Mouse (Mus musculus): ENCODE data around the gene Zcchc8. TPM values are rescaled to one million over a fixed set of nuclear protein-coding genes. Genes with fewer than 3 reads are reported as not detected.
"Not testable (repeated sequence)": the region's sequence is repeated elsewhere in the genome, so short reads cannot be mapped to it uniquely, and the experiment has no call there.

The Zcchc8 gene
- polyA plus RNA-seq, 1 experiment from 2014 or later = 97.5 TPM

GRCm38 (mm10) chr5:123744358-123744757 lies 23.5 kb upstream of the Zcchc8 start:
- H3K4me1 ChIP-seq (ENCODE audit: control insufficient read depth, insufficient read depth, low read length) = peaks cover 13% of the 10 kb centered on the region; the same call in 1 of the 2 replicates
- WGBS = 77% methylated on average over 2 of the region's 2 CpGs

GRCm38 (mm10) chr5:123730981-123731380 lies 10.1 kb upstream of the Zcchc8 start:
- no peaks in the 10 kb centered on the region for H3K4me1 ChIP-seq (ENCODE audit: control insufficient read depth, insufficient read depth, low read length)
- no peak overlapping the region for H3K4me3 ChIP-seq (ENCODE audit: low read depth, low read length)
- 94% methylated on average over 2 of the region's 2 CpGs for WGBS
- ATAC-seq (ENCODE audit: insufficient number of reproducible peaks, insufficient read depth, low FRiP score, low read depth) = no peak
- peaks cover 79% of the 10 kb centered on the region for H3K36me3 ChIP-seq (ENCODE audit: control insufficient read depth, insufficient read depth, low read length)
- H3K27me3 ChIP-seq (ENCODE audit: control insufficient read depth, insufficient read depth, low read length) = no peaks in the 10 kb centered on the region
- no peak overlapping the region for H3K9ac ChIP-seq (replicated peaks; ENCODE audit: low read depth, low read length)
- no peak overlapping the region for H3K27ac ChIP-seq (ENCODE audit: low read length)
- H3K4me2 ChIP-seq (replicated peaks; ENCODE audit: low read depth, low read length) = no peak overlapping the region
- H3K9me3 ChIP-seq (ENCODE audit: control insufficient read depth, low read depth, low read length) = no peaks in the 10 kb centered on the region

More at GRCm38 (mm10) chr5:123744358-123744757, 23.5 kb upstream of the Zcchc8 start:
- H3K27ac ChIP-seq (ENCODE audit: low read length) = no peak overlapping the region
- H3K9me3 ChIP-seq (ENCODE audit: control insufficient read depth, low read depth, low read length) = no peaks in the 10 kb centered on the region
- ATAC-seq (ENCODE audit: insufficient number of reproducible peaks, insufficient read depth, low FRiP score, low read depth) = no peak
- H3K4me2 ChIP-seq (replicated peaks; ENCODE audit: low read depth, low read length) = no peak overlapping the region
- peaks cover 48% of the 10 kb centered on the region for H3K36me3 ChIP-seq (ENCODE audit: control insufficient read depth, insufficient read depth, low read length)
- H3K9ac ChIP-seq (replicated peaks; ENCODE audit: low read depth, low read length) = no peak overlapping the region
- H3K27me3 ChIP-seq (ENCODE audit: control insufficient read depth, insufficient read depth, low read length) = no peaks in the 10 kb centered on the region
- H3K4me3 ChIP-seq (ENCODE audit: low read depth, low read length) = no peak overlapping the region

GRCm38 (mm10) chr5:123723816-123724215 lies 2.9 kb upstream of the Zcchc8 start:
- not testable (repeated sequence) for ATAC-seq (ENCODE audit: insufficient number of reproducible peaks, insufficient read depth, low FRiP score, low read depth); H3K4me3 ChIP-seq (ENCODE audit: low read depth, low read length); H3K27ac ChIP-seq (ENCODE audit: low read length); H3K9me3 ChIP-seq (ENCODE audit: control insufficient read depth, low read depth, low read length); H3K9ac ChIP-seq (replicated peaks; ENCODE audit: low read depth, low read length); H3K27me3 ChIP-seq (ENCODE audit: control insufficient read depth, insufficient read depth, low read length); H3K4me2 ChIP-seq (replicated peaks; ENCODE audit: low read depth, low read length); H3K4me1 ChIP-seq (ENCODE audit: control insufficient read depth, insufficient read depth, low read length)
- H3K36me3 ChIP-seq (ENCODE audit: control insufficient read depth, insufficient read depth, low read length) = peaks cover 15% of the 10 kb centered on the region
- WGBS = 86% methylated on average over 7 of the region's 7 CpGs

- H3K9me3 ChIP-seq (ENCODE audit: control insufficient read depth, low read depth, low read length) = no peaks in the 10 kb centered on the region
- H3K9ac ChIP-seq (replicated peaks; ENCODE audit: low read depth, low read length) = no peak overlapping the region
- WGBS = 90% methylated on average over 4 of the region's 4 CpGs
- H3K4me2 ChIP-seq (replicated peaks; ENCODE audit: low read depth, low read length) = no peak overlapping the region
- no peak overlapping the region for H3K27ac ChIP-seq (ENCODE audit: low read length)
- peaks cover 66% of the 10 kb centered on the region for H3K36me3 ChIP-seq (ENCODE audit: control insufficient read depth, insufficient read depth, low read length)
- H3K4me3 ChIP-seq (ENCODE audit: low read depth, low read length) = no peak overlapping the region
- no peaks in the 10 kb centered on the region for H3K27me3 ChIP-seq (ENCODE audit: control insufficient read depth, insufficient read depth, low read length)
- no peak for ATAC-seq (ENCODE audit: insufficient number of reproducible peaks, insufficient read depth, low FRiP score, low read depth)
- peaks cover 13% of the 10 kb centered on the region for H3K4me1 ChIP-seq (ENCODE audit: control insufficient read depth, insufficient read depth, low read length)
These were observed 6.3 kb downstream of the Zcchc8 start for GRCm38 (mm10) chr5:123714622-123715021.

GRCm38 (mm10) chr5:123713782-123714181 lies 7.1 kb downstream of the Zcchc8 start:
- no peaks in the 10 kb centered on the region for H3K27me3 ChIP-seq (ENCODE audit: control insufficient read depth, insufficient read depth, low read length)
- no peak overlapping the region for H3K4me3 ChIP-seq (ENCODE audit: low read depth, low read length)
- no peak overlapping the region for H3K9ac ChIP-seq (replicated peaks; ENCODE audit: low read depth, low read length)
- peaks cover 71% of the 10 kb centered on the region for H3K36me3 ChIP-seq (ENCODE audit: control insufficient read depth, insufficient read depth, low read length)
- WGBS = 91% methylated on average over 6 of the region's 6 CpGs
- H3K27ac ChIP-seq (ENCODE audit: low read length) = no peak overlapping the region
- H3K9me3 ChIP-seq (ENCODE audit: control insufficient read depth, low read depth, low read length) = no peaks in the 10 kb centered on the region
- no peak for ATAC-seq (ENCODE audit: insufficient number of reproducible peaks, insufficient read depth, low FRiP score, low read depth)
- peaks cover 5% of the 10 kb centered on the region for H3K4me1 ChIP-seq (ENCODE audit: control insufficient read depth, insufficient read depth, low read length)
- no peak overlapping the region for H3K4me2 ChIP-seq (replicated peaks; ENCODE audit: low read depth, low read length)

GRCm38 (mm10) chr5:123709571-123709970 lies 11.3 kb downstream of the Zcchc8 start:
- Histone ChIP-seq H3K27me3 (ENCODE audit: control insufficient read depth, insufficient read depth, low read length) (no peaks in the 10 kb centered on the region), H3K4me2 (replicated peaks; ENCODE audit: low read depth, low read length) (no peak overlapping the region), H3K27ac (ENCODE audit: low read length) (no peak overlapping the region), H3K36me3 (ENCODE audit: control insufficient read depth, insufficient read depth, low read length) (peaks cover 85% of the 10 kb centered on the region), H3K9ac (replicated peaks; ENCODE audit: low read depth, low read length) (no peak overlapping the region), H3K9me3 (ENCODE audit: control insufficient read depth, low read depth, low read length) (no peaks in the 10 kb centered on the region), H3K4me1 (ENCODE audit: control insufficient read depth, insufficient read depth, low read length) (no peaks in the 10 kb centered on the region), H3K4me3 (ENCODE audit: low read depth, low read length) (no peak overlapping the region)
- ATAC-seq (ENCODE audit: insufficient number of reproducible peaks, insufficient read depth, low FRiP score, low read depth) = peak; percentile 23; the same call in 1 of the 2 replicates
- 54% methylated on average over 4 of the region's 4 CpGs for WGBS

GRCm38 (mm10) chr5:123708598-123708997 lies 12.3 kb downstream of the Zcchc8 start:
- WGBS = 75% methylated on average over 12 of the region's 12 CpGs
- ATAC-seq (ENCODE audit: insufficient number of reproducible peaks, insufficient read depth, low FRiP score, low read depth) = no peak

GRCm38 (mm10) chr5:123700625-123701024 lies 20.3 kb downstream of the Zcchc8 start:
- no peak overlapping the region for H3K4me3 ChIP-seq (ENCODE audit: low read depth, low read length)
- no peak overlapping the region for H3K4me2 ChIP-seq (replicated peaks; ENCODE audit: low read depth, low read length)
- H3K36me3 ChIP-seq (ENCODE audit: control insufficient read depth, insufficient read depth, low read length) = peaks cover 64% of the 10 kb centered on the region
- no peak overlapping the region for H3K9ac ChIP-seq (replicated peaks; ENCODE audit: low read depth, low read length)
- no peaks in the 10 kb centered on the region for H3K4me1 ChIP-seq (ENCODE audit: control insufficient read depth, insufficient read depth, low read length)
- no peaks in the 10 kb centered on the region for H3K9me3 ChIP-seq (ENCODE audit: control insufficient read depth, low read depth, low read length)
- no peak for ATAC-seq (ENCODE audit: insufficient number of reproducible peaks, insufficient read depth, low FRiP score, low read depth)
- H3K27me3 ChIP-seq (ENCODE audit: control insufficient read depth, insufficient read depth, low read length) = no peaks in the 10 kb centered on the region
- WGBS = 60% methylated on average over 11 of the region's 11 CpGs
- no peak overlapping the region for H3K27ac ChIP-seq (ENCODE audit: low read length)

More at GRCm38 (mm10) chr5:123708598-123708997, 12.3 kb downstream of the Zcchc8 start:
- H3K4me2 ChIP-seq (replicated peaks; ENCODE audit: low read depth, low read length) = no peak overlapping the region
- peaks cover 85% of the 10 kb centered on the region for H3K36me3 ChIP-seq (ENCODE audit: control insufficient read depth, insufficient read depth, low read length)
- H3K4me1 ChIP-seq (ENCODE audit: control insufficient read depth, insufficient read depth, low read length) = no peaks in the 10 kb centered on the region
- no peak overlapping the region for H3K4me3 ChIP-seq (ENCODE audit: low read depth, low read length)
- no peaks in the 10 kb centered on the region for H3K27me3 ChIP-seq (ENCODE audit: control insufficient read depth, insufficient read depth, low read length)
- H3K9me3 ChIP-seq (ENCODE audit: control insufficient read depth, low read depth, low read length) = no peaks in the 10 kb centered on the region
- no peak overlapping the region for H3K9ac ChIP-seq (replicated peaks; ENCODE audit: low read depth, low read length)
- H3K27ac ChIP-seq (ENCODE audit: low read length) = no peak overlapping the region

GRCm38 (mm10) chr5:123699198-123699597 lies 21.7 kb downstream of the Zcchc8 start:
- peaks cover 50% of the 10 kb centered on the region for H3K36me3 ChIP-seq (ENCODE audit: control insufficient read depth, insufficient read depth, low read length)
- WGBS = 18% methylated on average over 3 of the region's 3 CpGs

More at GRCm38 (mm10) chr5:123699198-123699597, 21.7 kb downstream of the Zcchc8 start:
- Histone ChIP-seq H3K9me3 (ENCODE audit: control insufficient read depth, low read depth, low read length) (no peaks in the 10 kb centered on the region), H3K27ac (ENCODE audit: low read length) (no peak overlapping the region), H3K27me3 (ENCODE audit: control insufficient read depth, insufficient read depth, low read length) (no peaks in the 10 kb centered on the region), H3K4me3 (ENCODE audit: low read depth, low read length) (no peak overlapping the region), H3K9ac (replicated peaks; ENCODE audit: low read depth, low read length) (no peak overlapping the region), H3K4me1 (ENCODE audit: control insufficient read depth, insufficient read depth, low read length) (0 out of 2 replicates have a peak, but pooled peaks cover 3% of the 10 kb centered on the region), H3K4me2 (replicated peaks; ENCODE audit: low read depth, low read length) (no peak overlapping the region)
- no peak for ATAC-seq (ENCODE audit: insufficient number of reproducible peaks, insufficient read depth, low FRiP score, low read depth)
